Mouse (Mus musculus) gastrocnemius, postnatal 14 days (tissue): ENCODE results near the gene Cyth1. TPM values are rescaled to one million over a fixed set of nuclear protein-coding genes. Genes with fewer than 3 reads are reported as not detected.
A peak's percentile ranks its signal among the peaks of the same experiment; 100 is the strongest.

ENCODE experiments used
- DNase-seq: peaks from one replicate; pipeline ENCODE4 v3.0.0; 2021; ENCODE audit warnings: mixed read lengths
- intact Hi-C: fragments of 180-260 bp; cut with DNase I; formaldehyde crosslinking; loops from one replicate; pipeline ENCODE4 v1.15.1; 2025; ENCODE audit warnings: low total_unique reads
- total RNA-seq, 2 experiments: library from RNA; stranded (reverse); gene quantifications; 2 replicates each; pipeline ENCODE4 v1.2.3; 2021

Cyth1 gene
- total RNA-seq, 2 experiments from 2014 or later: 23.3 to 31.2 TPM

DNA sequence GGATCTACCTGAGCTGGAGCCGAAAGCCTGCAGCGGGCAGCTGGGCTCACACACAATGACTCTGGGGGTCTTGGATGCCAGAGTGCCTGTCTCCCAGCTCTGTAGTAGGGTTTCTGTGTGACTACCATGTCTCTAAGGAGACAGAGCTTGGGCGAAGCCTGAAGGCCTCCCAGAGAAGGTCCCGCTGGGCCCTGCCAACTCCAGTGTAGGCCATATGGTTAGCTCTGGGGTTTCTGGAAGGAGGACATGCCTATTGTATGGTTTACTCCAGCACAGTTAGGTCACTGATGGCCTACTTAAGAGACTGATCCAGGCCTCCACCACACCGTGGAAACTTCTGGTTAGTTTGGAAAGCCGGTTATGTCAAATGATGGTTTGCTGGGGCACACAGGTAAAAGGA lies 110.0 kb downstream of the Cyth1 start:
- intact Hi-C loops: no loop called here
- no peak for DNase-seq

DNA sequence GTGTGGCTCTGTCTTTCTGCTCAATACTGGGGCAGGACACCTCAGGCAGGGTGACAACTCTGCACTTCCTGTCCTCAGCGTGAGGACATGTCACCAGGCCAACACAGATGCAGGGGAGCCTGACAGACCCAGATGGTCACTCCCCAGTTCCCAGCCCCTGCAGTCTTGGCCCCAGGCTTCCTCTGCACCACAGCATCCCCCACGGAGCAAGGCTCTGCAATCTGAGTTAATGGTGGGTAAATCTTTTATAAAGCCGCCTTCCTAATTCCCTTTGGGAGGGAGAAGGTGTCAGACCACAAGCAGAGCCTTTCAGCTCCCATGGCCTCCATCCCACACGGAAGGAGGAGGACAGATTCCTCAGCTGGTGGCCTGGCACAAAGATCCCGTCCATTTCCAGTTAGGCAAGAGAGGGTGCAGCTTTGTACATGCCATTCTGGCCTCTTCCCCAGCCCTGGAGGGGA lies 112.2 kb downstream of the Cyth1 start:
- intact Hi-C loops: no loop called here

DNA sequence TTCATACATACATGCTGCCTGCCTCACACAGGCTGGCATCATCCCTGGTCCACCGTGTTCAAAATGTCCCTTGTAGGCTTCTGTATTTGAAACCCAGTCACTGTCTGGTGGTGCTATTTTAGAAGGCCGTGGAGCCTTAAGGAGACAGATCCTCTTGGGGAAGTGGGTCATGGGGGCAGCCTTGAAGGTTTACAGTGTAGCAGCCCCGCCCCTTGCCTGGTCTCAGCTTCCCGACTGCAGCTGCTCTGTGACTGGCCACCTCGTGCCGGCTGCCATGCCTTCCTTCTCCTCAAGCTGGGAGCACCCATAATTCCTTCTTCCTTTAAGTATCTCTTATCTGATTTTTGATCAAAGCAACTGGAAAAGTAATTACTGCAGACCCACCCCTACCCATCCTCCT lies 113.1 kb downstream of the Cyth1 start:
- intact Hi-C loops: no loop called here
- DNase-seq: no peak

More for the DNA sequence above, 112.2 kb downstream of the Cyth1 start:
- no peak for DNase-seq

DNA sequence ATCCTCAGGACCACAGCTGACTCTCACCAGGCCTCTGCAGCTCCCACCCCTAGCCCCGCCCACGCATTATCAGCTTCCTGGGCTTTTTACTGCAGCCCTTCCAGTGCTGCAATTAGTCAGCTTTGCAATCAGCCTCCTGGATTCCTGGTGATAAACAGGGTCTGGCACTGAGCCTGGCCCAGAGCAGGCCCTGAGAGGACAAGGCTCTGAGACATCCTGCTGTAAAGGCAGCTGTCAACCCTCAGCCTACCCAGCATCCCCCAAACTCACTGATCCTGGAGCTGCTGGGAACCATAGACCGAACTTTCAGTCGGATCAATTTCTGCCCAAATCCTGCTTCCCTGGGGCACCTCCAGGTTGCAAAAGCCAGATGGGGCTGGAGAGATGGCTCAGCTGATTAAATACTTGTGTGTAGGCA lies 114.6 kb downstream of the Cyth1 start:
- intact Hi-C loops: no loop called here
- peak; percentile 23 for DNase-seq

DNA sequence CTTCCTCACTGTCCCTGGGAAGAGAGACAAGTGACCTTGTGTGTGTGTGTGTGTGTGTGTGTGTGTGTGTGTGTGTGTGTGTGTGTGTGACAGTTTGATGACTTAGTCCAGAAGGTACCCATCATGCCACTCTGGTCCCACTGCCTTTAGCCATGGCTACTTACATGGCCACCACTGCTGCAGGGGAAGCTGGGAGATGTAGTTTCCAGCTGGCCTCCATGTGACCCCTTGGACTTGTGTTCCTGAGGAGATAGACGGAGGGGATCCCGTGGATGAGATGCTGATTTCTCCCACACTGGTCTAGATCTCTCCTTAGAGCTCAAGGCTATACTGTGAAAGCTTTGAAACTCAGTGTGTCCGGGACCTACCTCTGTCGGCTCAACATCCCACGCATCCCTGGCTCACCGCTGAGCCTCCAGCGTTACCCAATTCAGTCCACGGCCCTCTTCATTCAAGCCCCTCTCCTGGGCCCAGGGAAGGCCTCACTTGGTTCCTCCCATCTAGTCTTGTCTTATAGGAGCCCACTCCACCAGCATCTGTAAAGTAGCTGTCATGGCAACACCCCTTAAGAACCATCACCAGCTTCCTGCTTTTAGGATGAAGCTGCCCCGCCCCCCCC lies 115.2 kb downstream of the Cyth1 start:
- no peak for DNase-seq
- intact Hi-C loops: no loop called here

DNA sequence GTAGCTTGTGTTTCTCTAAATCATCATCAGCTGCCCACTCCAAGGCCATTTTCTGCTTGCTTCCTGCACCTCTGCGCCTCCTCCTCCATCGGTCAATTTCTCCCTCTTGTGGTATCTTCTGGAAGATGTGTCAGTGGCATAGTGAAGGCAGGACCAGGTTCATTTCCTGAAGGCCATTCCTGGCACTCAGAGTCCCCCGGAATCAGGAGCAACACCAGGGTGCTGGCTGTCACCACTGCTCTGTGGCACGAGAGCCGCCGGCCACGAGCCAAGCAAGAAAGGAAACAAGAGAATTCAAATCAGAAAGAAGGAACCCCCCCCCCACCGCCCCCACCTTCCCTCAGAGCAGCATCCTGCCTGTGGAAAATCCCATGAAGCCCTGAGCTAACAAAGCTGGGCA lies 116.3 kb downstream of the Cyth1 start:
- DNase-seq: no peak
- intact Hi-C loops: no loop called here

DNA sequence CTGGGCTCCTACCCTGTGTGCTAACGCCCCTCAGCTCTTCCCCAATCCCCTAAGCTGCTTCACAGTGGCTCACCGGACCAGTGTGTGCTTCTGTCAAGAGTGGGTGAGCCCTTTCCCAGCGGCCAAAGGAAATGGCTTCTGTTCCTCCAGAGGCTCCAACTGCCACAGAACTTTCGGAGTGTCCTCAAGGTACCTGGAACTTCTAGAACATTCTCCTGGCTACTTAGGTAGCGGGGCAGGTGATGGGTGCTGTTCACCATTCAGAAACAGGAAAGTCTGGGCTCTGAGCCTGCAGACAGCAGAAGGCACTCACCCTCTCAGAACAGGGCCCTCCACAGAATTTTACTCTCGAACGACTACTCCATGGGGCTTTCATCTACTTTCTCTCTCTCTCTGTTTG lies 117.9 kb downstream of the Cyth1 start, which contains the start of gene Dnah17:
TSS of gene Dnah17 (minus strand) at position 101 of the 400 bp plus-strand sequence.
- intact Hi-C loops: no loop called here
- DNase-seq: no peak

DNA sequence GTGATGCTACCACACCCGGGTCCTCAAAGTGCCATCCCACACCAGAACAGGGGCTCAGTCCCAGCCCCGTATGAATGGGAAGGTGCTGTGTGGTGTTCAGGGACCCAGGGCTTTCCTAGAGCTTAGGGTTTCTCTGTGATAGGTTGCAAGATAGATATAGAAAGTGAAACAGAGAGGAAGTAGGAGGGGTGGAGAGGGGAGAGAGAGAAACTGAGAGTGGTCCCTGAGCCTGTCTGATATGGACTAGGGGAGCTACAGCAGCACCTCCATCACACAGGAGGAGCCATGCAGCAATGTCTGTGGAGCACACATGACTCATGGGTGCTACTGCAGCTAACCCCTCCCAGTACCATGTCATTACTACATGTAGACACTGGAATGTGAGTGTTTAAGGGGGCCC lies 118.6 kb downstream of the Cyth1 start:
- intact Hi-C loops: no loop called here
- no peak for DNase-seq

DNA sequence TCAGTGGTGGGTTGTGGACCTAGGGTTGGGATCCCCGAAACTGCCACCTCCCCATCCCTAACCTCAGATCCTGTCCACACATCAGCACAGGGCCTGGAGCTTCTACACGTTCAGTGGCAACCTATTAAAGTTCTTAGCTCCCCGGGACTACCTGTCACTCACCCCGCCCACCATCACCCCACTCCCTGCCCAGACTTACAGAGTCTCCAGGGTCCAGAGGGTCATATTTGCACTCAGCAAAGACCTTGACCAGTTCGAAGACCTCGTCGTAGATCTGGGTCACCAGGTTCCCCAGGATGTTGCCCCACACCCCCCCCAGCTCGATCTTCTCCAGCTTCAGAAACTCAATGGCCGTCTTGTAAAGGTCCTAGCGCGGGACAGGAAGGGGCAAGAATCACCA lies 126.8 kb downstream of the Cyth1 start:
- DNase-seq: no peak
- intact Hi-C loops: no loop called here

DNA sequence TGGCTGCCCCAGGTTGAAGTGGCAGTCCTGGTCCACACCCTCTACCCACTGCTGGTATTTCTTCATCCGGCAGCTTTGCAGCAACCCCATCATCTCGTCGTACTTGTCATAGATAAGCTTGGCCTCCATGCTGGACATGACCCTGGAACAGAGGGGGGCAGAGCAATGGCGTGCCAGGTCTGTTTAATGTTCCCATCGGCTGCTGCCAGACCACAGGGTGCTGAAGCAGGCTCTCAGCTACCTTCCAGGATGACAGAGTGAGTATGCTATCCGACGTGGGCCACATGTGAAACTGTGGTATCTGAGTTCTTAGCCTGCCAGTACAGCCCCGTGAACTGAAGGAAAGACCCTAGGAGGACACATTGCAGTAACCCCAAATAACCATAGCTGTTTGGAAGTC lies 129.6 kb downstream of the Cyth1 start:
- intact Hi-C loops: no loop called here
- DNase-seq: no peak

DNA sequence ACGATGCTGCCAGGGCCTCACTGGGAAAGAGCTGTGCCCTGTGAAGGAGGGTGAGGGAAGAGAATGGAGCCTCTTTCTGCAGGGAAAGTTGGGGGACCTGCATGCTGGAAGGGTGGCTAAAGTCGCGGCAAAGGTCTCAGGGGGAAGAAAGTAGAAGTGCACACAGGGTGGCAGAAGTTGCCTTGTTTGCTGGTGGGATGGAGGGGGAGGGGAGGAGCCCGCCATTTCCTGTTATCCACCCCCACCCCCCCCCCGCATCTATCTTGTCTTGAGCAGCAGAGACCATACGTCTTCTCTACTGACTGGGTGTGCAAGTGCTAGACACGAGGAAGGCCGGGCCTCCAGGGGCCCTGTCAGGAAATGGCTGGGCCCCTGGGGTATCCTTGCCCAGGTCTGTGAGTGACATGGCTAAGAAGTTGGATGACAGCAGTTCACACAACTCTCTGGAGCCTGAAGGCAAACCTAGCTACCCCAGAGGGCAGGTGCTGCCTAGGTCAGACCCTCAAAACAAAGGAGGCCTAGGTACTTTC lies 133.7 kb downstream of the Cyth1 start:
- no peak for DNase-seq
- intact Hi-C loops: no loop called here

DNA sequence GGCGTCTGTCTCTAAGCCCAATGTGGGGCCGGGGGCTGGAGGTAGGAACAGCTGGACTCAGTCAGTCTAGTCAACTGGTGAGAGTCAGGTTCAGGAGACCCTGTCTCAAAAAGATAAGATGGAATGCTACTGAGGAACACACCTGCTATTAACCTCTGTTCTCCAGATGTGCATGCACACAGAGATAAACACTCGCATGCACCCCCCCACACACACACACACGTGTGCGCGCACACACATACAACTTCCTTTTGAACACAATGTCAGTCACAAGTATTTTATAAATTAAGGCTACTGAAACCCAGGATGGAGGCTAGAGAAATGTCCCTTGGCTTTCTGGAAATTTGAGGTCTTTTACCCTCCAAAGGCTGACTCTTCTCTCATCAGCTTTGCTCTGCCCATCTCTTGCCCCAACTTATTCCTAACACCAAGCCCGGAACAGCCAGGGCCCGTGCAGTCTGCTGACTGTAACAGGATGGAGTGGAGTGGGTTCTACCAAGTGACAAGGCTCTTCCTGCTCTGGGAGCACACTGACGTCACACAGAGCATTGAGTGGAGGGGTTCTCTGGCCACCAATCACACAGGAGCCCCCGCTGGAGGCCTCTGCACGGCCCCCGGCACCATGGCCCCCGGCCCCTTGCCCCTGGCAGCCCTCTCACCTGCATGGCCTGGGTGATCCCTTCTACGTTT lies 134.7 kb downstream of the Cyth1 start:
- DNase-seq: no peak
- intact Hi-C loops: no loop called here

DNA sequence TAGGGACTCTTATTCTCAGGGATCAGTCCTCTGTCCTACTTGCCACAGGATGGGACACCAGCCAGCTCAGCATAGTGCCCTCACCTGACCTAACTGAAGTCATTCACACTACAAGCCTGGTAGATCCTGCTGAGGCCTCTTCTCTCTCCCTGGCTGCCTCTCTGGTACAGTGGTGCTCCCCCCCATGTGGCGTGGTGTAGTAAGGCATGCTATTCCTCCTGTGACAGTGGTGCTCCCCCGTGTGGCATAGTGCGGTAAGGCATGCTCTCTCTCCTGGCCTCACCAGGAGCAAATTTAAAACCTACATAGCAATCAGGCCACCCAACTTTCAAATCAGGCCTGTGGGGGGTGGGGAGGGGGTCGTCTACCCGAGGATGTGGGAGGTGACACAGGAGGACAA lies 144.4 kb downstream of the Cyth1 start:
- intact Hi-C loops: loop anchor here (5.0 kb wide), 2 partner anchors 118 to 237 kb away; no protein-coding TSS in a partner anchor

DNA sequence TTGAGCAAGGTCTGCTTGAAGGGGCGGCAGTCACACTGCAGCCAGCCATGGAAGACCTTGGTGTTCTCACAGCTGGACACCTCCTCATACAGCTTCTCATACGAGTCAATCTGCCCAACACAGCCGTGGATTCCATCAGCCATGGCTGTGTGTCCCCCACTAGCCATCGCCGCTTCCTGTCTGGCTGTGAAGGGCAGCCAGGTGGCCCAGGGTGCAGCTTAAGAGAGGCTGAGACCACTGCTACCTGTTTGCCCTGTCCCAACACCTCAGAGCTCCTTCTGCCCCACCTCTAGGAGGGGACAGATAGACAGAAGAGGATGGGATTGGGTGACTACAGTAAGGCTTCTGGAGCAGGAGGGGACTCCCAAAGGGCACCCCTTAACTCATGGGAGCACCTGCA lies 145.0 kb downstream of the Cyth1 start:
- no peak for DNase-seq
- intact Hi-C loops: loop anchor here (2.0 to 5.0 kb wide), 3 partner anchors 23 to 236 kb away; no protein-coding TSS in a partner anchor

More for the DNA sequence above, 144.4 kb downstream of the Cyth1 start:
- peak; percentile 84 for DNase-seq

DNA sequence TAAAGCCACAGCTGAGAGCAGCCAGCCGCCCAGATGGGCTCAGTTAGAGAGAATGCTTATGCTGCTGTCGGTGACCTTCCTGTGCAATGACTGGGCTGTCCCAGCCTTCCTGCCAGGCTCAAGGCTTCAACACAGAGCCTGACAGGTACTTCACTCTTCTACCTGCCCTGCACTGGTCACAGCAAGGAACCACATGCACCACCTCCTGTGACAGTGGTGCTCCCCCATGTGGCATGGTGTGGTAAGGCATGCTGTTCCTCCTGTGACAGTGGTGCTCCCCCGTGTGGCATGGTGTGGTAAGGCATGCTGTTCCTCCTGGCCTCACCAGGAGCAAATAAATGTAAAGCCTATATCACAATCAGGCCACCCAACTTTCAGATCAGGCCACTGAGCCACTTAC lies 145.6 kb downstream of the Cyth1 start:
- DNase-seq: peak; percentile 87
- intact Hi-C loops: loop anchor here (2.0 to 5.0 kb wide), 3 partner anchors 22 to 236 kb away; no protein-coding TSS in a partner anchor

DNA sequence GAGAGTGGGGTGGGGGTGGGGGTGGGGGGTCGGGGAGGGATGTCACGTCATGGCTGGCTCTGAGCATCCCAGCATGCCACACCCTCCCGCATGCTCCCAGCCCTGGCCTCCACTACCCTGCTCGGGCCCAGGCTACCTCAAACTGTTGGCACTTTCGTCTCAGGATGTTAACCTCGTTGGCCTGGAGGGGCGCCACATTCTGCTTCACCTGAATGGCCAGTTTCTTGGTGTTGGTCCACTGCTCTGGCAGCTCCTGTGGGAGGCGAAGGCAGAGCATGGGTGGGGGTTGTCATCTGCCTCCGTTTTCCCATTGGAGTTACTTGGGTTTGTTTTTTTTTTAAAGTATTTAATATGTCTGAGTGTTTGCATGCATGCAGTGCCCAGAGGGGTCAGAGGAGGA lies 147.3 kb downstream of the Cyth1 start:
- DNase-seq: no peak

DNA sequence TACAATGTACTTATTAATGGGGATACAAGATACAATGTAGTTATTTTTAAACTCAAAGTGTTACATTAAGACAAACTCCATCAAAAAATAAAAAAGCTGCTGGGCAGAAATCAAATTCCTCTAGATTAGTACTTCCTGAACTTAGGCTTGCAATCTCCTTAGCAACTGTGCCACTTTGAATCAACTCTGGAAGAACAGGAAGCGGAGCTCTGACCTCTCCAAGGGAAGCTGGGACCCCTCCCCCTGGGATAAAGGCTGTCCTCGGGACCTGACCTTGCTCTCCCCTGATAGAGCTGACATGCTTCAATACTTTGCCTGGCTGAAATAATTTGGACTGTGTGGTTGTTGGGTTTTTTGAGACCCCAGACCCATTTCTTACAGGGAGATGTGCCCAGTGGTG lies 151.7 kb downstream of the Cyth1 start:
- intact Hi-C loops: no loop called here
- no peak for DNase-seq

More for the DNA sequence above, 147.3 kb downstream of the Cyth1 start:
- intact Hi-C loops: loop anchor here (2.0 to 5.0 kb wide), 3 partner anchors 14 to 234 kb away; no protein-coding TSS in a partner anchor

DNA sequence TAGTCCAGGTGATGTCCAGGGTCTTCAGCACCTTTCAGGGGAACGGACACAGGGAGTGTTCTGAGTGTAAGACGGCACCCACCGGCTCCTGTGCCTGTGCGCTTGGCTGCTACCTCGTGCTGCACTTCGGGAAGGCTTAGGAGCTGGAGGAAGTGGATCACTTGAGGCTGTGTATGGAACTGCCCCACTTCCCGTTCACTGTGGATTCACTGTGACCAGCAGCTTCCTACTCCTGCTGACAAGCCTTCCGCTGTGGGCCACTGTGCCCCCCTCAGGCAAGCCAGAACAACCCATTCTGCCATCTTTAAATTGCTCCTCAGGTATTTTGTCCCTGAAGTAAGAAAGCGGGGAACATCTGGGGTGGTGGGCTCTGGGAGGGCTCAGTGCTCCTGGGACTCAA lies 153.4 kb downstream of the Cyth1 start:
- intact Hi-C loops: no loop called here
- no peak for DNase-seq

DNA sequence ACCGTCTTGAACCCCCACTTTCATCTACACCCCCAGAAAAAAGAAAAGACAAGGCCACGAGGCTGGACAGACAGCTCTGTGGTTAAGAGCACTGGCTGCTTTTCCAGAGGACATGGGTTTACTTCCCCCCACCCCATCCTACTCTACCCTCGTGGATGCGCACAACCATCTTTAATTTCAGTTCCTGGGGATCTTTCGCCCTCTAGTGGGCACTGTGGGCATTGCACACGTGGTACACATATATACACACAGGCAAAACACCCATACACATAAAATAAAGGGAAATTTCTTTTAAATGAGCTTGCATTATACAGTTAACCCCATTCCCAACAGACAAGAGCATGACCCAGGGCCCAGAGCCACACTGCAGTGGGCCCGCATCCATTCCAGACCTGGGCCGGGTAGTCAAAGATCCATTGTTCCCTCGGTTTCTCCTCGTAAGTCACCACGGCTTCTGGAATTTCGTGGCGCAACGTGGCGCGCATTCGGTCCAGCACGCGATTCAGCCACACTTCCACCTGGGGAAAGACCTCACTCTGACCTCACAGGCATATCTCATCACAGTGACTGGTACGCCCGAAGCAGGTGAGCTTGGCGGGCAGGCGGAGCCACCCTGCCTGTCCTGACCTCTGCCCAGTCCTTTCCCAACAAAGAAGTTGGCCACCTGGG lies 157.3 kb downstream of the Cyth1 start:
- no peak for DNase-seq
- intact Hi-C loops: no loop called here

DNA sequence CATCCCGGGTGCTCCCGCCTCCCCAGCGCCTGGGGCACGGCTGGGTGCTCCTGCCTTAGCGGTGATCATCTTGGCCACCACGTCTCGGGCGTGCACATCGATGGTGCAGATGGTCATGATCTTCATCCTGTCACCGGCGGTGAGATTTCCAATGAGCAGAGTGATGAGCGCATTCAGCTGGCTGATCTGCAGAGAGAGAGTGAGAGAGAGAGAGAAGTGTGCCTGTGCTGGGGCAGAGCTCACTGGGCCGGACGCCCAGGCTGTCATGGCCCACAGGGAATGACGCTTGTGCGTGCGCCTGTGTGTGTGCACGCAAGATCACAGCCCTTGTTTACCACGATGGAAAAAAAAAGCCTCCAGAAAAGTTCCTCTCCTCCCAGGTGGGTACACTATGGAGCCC lies 159.5 kb downstream of the Cyth1 start:
- no peak for DNase-seq
- intact Hi-C loops: no loop called here
